7 mouse cellular contexts compared by ENCODE assay signal in the genomic region with DNA sequence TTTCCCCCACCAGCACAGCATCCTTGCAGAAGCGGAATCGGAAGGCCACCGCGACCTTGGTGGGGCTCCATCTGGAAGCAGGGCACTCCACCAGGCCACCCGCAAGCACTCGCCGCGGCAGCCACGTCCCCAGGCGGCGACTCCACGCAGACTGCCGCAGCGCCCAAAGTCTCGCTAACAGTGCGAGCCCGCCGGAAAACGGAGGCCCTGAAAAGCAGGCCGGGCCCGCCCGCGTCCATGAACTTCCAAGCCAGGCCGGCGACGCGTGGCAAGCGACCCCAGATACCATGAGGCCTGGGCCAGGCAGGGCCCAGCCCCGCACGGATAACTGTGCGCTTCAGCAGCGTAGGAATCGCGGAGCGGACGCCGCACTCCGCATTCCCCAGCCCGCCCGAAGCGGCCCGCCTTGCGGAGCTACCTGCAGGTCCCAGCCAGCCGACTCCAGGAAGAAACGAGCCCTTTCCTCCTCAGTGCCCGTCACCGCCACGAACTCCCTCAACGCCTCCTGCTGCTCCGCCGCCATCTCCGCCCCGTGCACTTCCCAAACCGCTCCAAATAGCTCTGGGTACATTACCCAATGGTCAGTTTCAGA. TPM values are rescaled to one million over a fixed set of nuclear protein-coding genes. Genes with fewer than 3 reads are reported as not detected.
DNase-seq lines count a peak whose midpoint lies in the region; ATAC-seq lines count a peak whose summit lies in the region.

No protein-coding gene starts in this region.

- H3K4me1 ChIP-seq in forebrain, embryonic 16.5 days (replicated peaks; ENCODE audit: control insufficient read depth, insufficient read depth, low read length): no peaks in the 10 kb centered on the region; the same call in 1 of the 2 replicates
- no peaks in the 10 kb centered on the region for H3K4me1 ChIP-seq in hindbrain, embryonic 15.5 days (replicated peaks)

- H3K4me3 ChIP-seq in forebrain, embryonic 16.5 days (replicated peaks; ENCODE audit: low read length): peak overlapping the region; percentile 53
- peak overlapping the region; percentile 51 for H3K4me3 ChIP-seq in hindbrain, embryonic 15.5 days

- H3K9ac ChIP-seq in forebrain, embryonic 16.5 days (replicated peaks; ENCODE audit: low read depth, low read length): peak overlapping the region; percentile 70
- H3K9ac ChIP-seq in hindbrain, embryonic 15.5 days: peak overlapping the region; percentile 68

- H3K9me3 ChIP-seq in forebrain, embryonic 16.5 days (ENCODE audit: control insufficient read depth, low read length): no peaks in the 10 kb centered on the region
- H3K9me3 ChIP-seq in hindbrain, embryonic 15.5 days: no peaks in the 10 kb centered on the region

- peak; percentile 85 for ATAC-seq in forebrain, embryonic 16.5 days
- peak; percentile 87; the same call in 1 of the 2 replicates for ATAC-seq in hindbrain, embryonic 15.5 days (ENCODE audit: low FRiP score, low read depth)
- ATAC-seq in megakaryocyte, adult 5-6 weeks (ENCODE audit: poor library complexity, severe bottlenecking): peak; percentile 18; the same call in 1 of the 2 replicates

- H3K36me3 ChIP-seq in forebrain, embryonic 16.5 days (ENCODE audit: control insufficient read depth, insufficient read depth): no peaks in the 10 kb centered on the region
- H3K36me3 ChIP-seq in hindbrain, embryonic 15.5 days: no peaks in the 10 kb centered on the region

- no peak overlapping the region for H3K27ac ChIP-seq in forebrain, embryonic 16.5 days (ENCODE audit: low read length)
- H3K27ac ChIP-seq in hindbrain, embryonic 15.5 days (replicated peaks): no peak overlapping the region; the same call in 1 of the 2 replicates

- intact Hi-C loops in left cerebral cortex, postnatal 14 days (cut with DNase I): no loop called here

- no peaks in the 10 kb centered on the region for H3K27me3 ChIP-seq in forebrain, embryonic 16.5 days (replicated peaks; ENCODE audit: control insufficient read depth, insufficient read depth, low read length)
- no peaks in the 10 kb centered on the region for H3K27me3 ChIP-seq in hindbrain, embryonic 15.5 days

- peak overlapping the region; percentile 83 for H3K4me2 ChIP-seq in forebrain, embryonic 16.5 days (ENCODE audit: low read length)
- peak overlapping the region; percentile 94 for H3K4me2 ChIP-seq in hindbrain, embryonic 15.5 days

- 2% methylated on average over 53 of the region's 54 CpGs for WGBS in forebrain, embryonic 16.5 days
- WGBS in hindbrain, embryonic 15.5 days: under 1% methylated on average over 54 of the region's 54 CpGs

- DNase-seq in adrenal gland, adult 18-20 months (ENCODE audit: low spot score in 2 of 2): peak; percentile 31 to 36
- peak; percentile 66 to 70 for DNase-seq in cerebellum, adult 18-20 months
- peak; percentile 19 for DNase-seq in left cerebral cortex, postnatal 14 days (ENCODE audit: low spot score in 2 of 2)
- DNase-seq in right cerebral cortex, postnatal 36 days (ENCODE audit: low spot score in 2 of 2): peak; percentile 14 to 25

RNA-seq across cellular contexts. Expression of a gene that starts 40.6 kb away (rescaled TPM):
- total RNA-seq in adrenal gland, adult 18-20 months (2021): 10 to 100 TPM; 11.1 to 13.3 TPM
- 44.4 and 49.1 TPM in 2 replicates for polyA plus RNA-seq in forebrain, embryonic 16.5 days (2015; fragmentation: Nextera tagmentation; extraction: Ambion mirVana)
- 33.9 and 36.0 TPM in 2 replicates for polyA plus RNA-seq in hindbrain, embryonic 15.5 days (2015; fragmentation: Nextera tagmentation; extraction: Ambion mirVana)
- total RNA-seq in left cerebral cortex, postnatal 14 days (2021): 10 to 100 TPM; 14.0 to 14.3 TPM
- 22.9 and 23.7 TPM in 2 replicates for total RNA-seq in megakaryocyte, adult 5-6 weeks (2015)
- 14.0 TPM in 2 replicates for total RNA-seq in megakaryocyte, adult 5-6 weeks (2017)

Comparison
In these comparisons a context has a peak if more than half of its experiments do, and no peak if none do; other contexts are left out.
1. ATAC-seq: peak in every context shown above with its lines; median percentile 87 in hindbrain, embryonic 15.5 days; 85 in forebrain, embryonic 16.5 days; 18 in megakaryocyte, adult 5-6 weeks.